Mouse (Mus musculus): ENCODE measurements around the gene Troap.

DNA sequence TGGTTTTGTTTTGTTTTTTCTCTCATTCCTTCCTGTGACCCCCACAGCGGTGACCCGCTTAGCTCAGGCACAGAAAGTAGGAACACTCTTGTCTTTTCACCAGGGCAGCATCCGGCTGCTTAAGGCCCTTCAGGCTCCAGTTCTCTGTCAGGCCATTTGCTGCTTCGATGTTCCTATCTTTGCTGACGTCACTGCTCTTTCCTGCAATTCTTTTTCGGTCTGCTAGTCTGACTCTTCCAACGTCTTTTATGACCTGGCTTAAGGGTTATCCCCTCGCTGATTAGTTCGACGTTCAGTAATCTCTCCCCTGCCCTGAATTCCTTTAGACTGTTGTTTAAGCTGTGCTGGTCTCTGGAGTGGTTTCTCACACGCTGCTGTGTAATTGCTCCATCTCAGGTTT, 42.2 kb downstream of the Troap start:
- TF ChIP-seq MYC (IDR thresholded peaks at IDR 0.05; ENCODE audit: low read depth, low read length) (no peak), SIN3A (IDR thresholded peaks at IDR 0.05; ENCODE audit: low read length) (no peak), MAX (IDR thresholded peaks at IDR 0.05; ENCODE audit: low read length) (no peak)

All from MEL (cell line).